In genomic region chr4:59832810-59833209, GRCm38 (mm10) we compare ENCODE assay signal across 25 mouse cellular contexts. TPM values are rescaled to one million over a fixed set of nuclear protein-coding genes. Genes with fewer than 3 reads are reported as not detected.
DNase-seq lines count a peak whose midpoint lies in the region; ATAC-seq and TF ChIP-seq lines count a peak whose summit lies in the region.
"Had no signal": no experiment of that assay in that cellular context is flagged by ENCODE, and none has a peak within 500 bp of the region (broad histone marks: within the 10 kb centered on the region; RNA-seq: fewer than 3 reads in every experiment).

No protein-coding gene starts in this region.

- no peak for TF ChIP-seq POLR2A in cerebellum, adult 2 months (IDR thresholded peaks at IDR 0.05; ENCODE audit: borderline replicate concordance, insufficient read depth, low read length)

- no peak overlapping the region; the same call in 1 of the 2 replicates for H3K27ac ChIP-seq in cerebellum, adult 2 months (ENCODE audit: insufficient read depth, low read length)
- H3K27ac ChIP-seq: embryonic facial prominence, embryonic 10.5 days; embryonic facial prominence, embryonic 12.5 days; forebrain, embryonic 13.5 days; forebrain, embryonic 15.5 days had no signal

- WGBS in cerebellum, adult 2 months, result 6% methylated on average over 6 of the region's 6 CpGs

- peak; percentile 71 for ATAC-seq in granulocyte monocyte progenitor cell, adult 5-6 weeks (replicated peaks; ENCODE audit: poor library complexity, severe bottlenecking)
- ATAC-seq in megakaryocyte, adult 5-6 weeks (ENCODE audit: poor library complexity, severe bottlenecking), result peak; percentile 48; the same call in 1 of the 2 replicates
- ATAC-seq: activated CD4-positive, CD25-positive, alpha-beta regulatory T cell, adult 4 months; CD4-positive, CD25-positive, alpha-beta regulatory T cell, adult 4 months; forebrain, embryonic 13.5 days; forebrain, embryonic 15.5 days; forebrain, postnatal 0 days; Patski had no signal

- no peak overlapping the region for H3K4me3 ChIP-seq in cerebellum, adult 2 months (replicated peaks; ENCODE audit: insufficient read depth, low read depth, low read length)
- H3K4me3 ChIP-seq: embryonic facial prominence, embryonic 10.5 days; embryonic facial prominence, embryonic 12.5 days; forebrain, embryonic 13.5 days; forebrain, embryonic 15.5 days had no signal

- peaks cover 33% of the 10 kb centered on the region for H3K4me1 ChIP-seq in cerebellum, adult 2 months (ENCODE audit: control insufficient read depth, insufficient read depth, low read length)
- H3K4me1 ChIP-seq: embryonic facial prominence, embryonic 10.5 days; embryonic facial prominence, embryonic 12.5 days; forebrain, embryonic 13.5 days; forebrain, embryonic 15.5 days had no signal

- peak; percentile 23 to 47 for DNase-seq in cerebellum, adult 2 months
- DNase-seq in cerebellum, postnatal 36 days, result no peak
- peak; percentile 48 for DNase-seq in brain, adult 2 months (ENCODE audit: low read depth, low spot score)
- no peak for DNase-seq in lung, postnatal 4 days
- no peak for DNase-seq in urinary bladder, postnatal 25 days (ENCODE audit: low spot score)
- no peak for DNase-seq in left cerebral cortex, adult 8-10 months (ENCODE audit: low spot score in 2 of 2)
- DNase-seq: adrenal gland, adult 8-10 months; adrenal gland, postnatal 14 days; adrenal gland, postnatal 36 days; B cell, adult 2 months; cerebellum, adult 11-12 months; cerebellum, adult 8-10 months; cerebellum, postnatal 10 days; cerebellum, postnatal 25 days; forebrain, postnatal 0 days had no signal

- no peaks in the 10 kb centered on the region for H3K27me3 ChIP-seq in cerebellum, adult 2 months (ENCODE audit: control insufficient read depth, insufficient read depth, low read length)
- H3K27me3 ChIP-seq: CH12.LX; embryonic facial prominence, embryonic 12.5 days; forebrain, embryonic 13.5 days; forebrain, embryonic 15.5 days; Patski had no signal

- TF ChIP-seq CTCF in cerebellum, adult 2 months (IDR thresholded peaks at IDR 0.05; ENCODE audit: borderline replicate concordance, insufficient read depth, low read depth, low read length), result no peak

RNA-seq across cellular contexts. Expression of gene Snx30, which starts 27.2 kb away (rescaled TPM):
- polyA plus RNA-seq in cerebellum, adult 2 months (2012; rRNA removed), result 24.7 and 26.1 TPM in 2 replicates
- 18.8 and 23.8 TPM in 2 replicates for total RNA-seq in granulocyte monocyte progenitor cell, adult 5-6 weeks (2014; fragmentation: Nextera tagmentation)
- total RNA-seq in granulocyte monocyte progenitor cell, adult 5-6 weeks (2017), result 21.7 and 25.8 TPM in 2 replicates
- 16.8 and 17.9 TPM in 2 replicates for total RNA-seq in megakaryocyte, adult 5-6 weeks (2015)
- total RNA-seq in megakaryocyte, adult 5-6 weeks (2017), result 28.2 and 29.7 TPM in 2 replicates
- total RNA-seq in left cerebral cortex, adult 8-10 months (2022), result 10 to 100 TPM; 29.5 to 41.8 (median 34.9) TPM

RNA-seq across cellular contexts. Expression of gene Inip, which starts 31.4 kb away (rescaled TPM):
- 22.5 and 23.3 TPM in 2 replicates for polyA plus RNA-seq in cerebellum, adult 2 months (2012; rRNA removed)
- 49.9 and 71.0 TPM in 2 replicates for total RNA-seq in granulocyte monocyte progenitor cell, adult 5-6 weeks (2014; fragmentation: Nextera tagmentation)
- 55.9 and 60.1 TPM in 2 replicates for total RNA-seq in granulocyte monocyte progenitor cell, adult 5-6 weeks (2017)
- total RNA-seq in megakaryocyte, adult 5-6 weeks (2015), result 41.6 and 49.0 TPM in 2 replicates
- total RNA-seq in megakaryocyte, adult 5-6 weeks (2017), result 47.3 and 52.7 TPM in 2 replicates
- total RNA-seq in left cerebral cortex, adult 8-10 months (2022), result 10 to 100 TPM; 20.3 to 22.3 (median 21.0) TPM

Comparison
In these comparisons a context has a peak if more than half of its experiments do, and no peak if none do; other contexts are left out.
1. DNase-seq: peak in cerebellum, adult 2 months (2 of 2) and brain, adult 2 months (single experiment); none in cerebellum, postnatal 36 days (0 of 2), lung, postnatal 4 days (0 of 2), urinary bladder, postnatal 25 days (single experiment) and left cerebral cortex, adult 8-10 months (0 of 2).